Mouse (Mus musculus) 416B (cell line): ENCODE results near the gene Lrrc4c.
A peak's percentile ranks its signal among the peaks of the same experiment; 100 is the strongest.

Source experiments
- DNase-seq: peaks from one replicate; pipeline ENCODE4 v3.0.0; 2011; ENCODE audit warnings: low read depth

Gene Lrrc4c

GRCm38 (mm10) chr2:97609436-97609835 is 1291.5 kb downstream of the Lrrc4c start:
- DNase-seq, result no peak

GRCm38 (mm10) chr2:97610566-97610965 is 1292.6 kb downstream of the Lrrc4c start:
- no peak for DNase-seq

GRCm38 (mm10) chr2:97614724-97615123 is 1296.8 kb downstream of the Lrrc4c start:
- DNase-seq, result peak; percentile 14

GRCm38 (mm10) chr2:97618589-97618988 is 1300.6 kb downstream of the Lrrc4c start:
- DNase-seq, result peak; percentile 2

GRCm38 (mm10) chr2:97639941-97640340 is 1322.0 kb downstream of the Lrrc4c start:
- no peak for DNase-seq

GRCm38 (mm10) chr2:97641661-97642060 is 1323.7 kb downstream of the Lrrc4c start:
- no peak for DNase-seq

GRCm38 (mm10) chr2:97652711-97653110 is 1334.7 kb downstream of the Lrrc4c start:
- DNase-seq, result no peak
